Mouse (Mus musculus): ENCODE data around the gene Stk26. TPM values are rescaled to one million over a fixed set of nuclear protein-coding genes. Genes with fewer than 3 reads are reported as not detected.

The Stk26 gene
- polyA plus RNA-seq, 1 experiment from 2014 or later: 1.1 TPM

Other genes starting within 250 kb of the Stk26 start
- gene Frmd7, start 101.7 kb downstream of the Stk26 start, polyA plus RNA-seq (2014; fragmentation: Nextera tagmentation; extraction: Ambion mirVana): 0.10 and 0.26 TPM in 2 replicates
- 17.5 and 19.4 TPM in 2 replicates for gene Rap2c, start 177.0 kb downstream of the Stk26 start, polyA plus RNA-seq (2014; fragmentation: Nextera tagmentation; extraction: Ambion mirVana)

Data from forebrain, embryonic 14.5 days (tissue).